ENCODE assay signal across 10 mouse cellular contexts in genomic region chr11:87125562-87125961, GRCm38 (mm10). TPM values are rescaled to one million over a fixed set of nuclear protein-coding genes. Genes with fewer than 3 reads are reported as not detected.
A peak's percentile ranks its signal among the peaks of the same experiment; 100 is the strongest.
DNase-seq lines count a peak whose midpoint lies in the region; ATAC-seq and TF ChIP-seq lines count a peak whose summit lies in the region.
"Had no signal": no experiment of that assay in that cellular context is flagged by ENCODE, and none has a peak within 500 bp of the region (broad histone marks: within the 10 kb centered on the region; RNA-seq: fewer than 3 reads in every experiment).

No protein-coding gene starts in this region.

- H3K27me3 ChIP-seq in heart, embryonic 13.5 days (replicated peaks): no peaks in the 10 kb centered on the region
- H3K27me3 ChIP-seq in ES-Bruce4 (ENCODE audit: control insufficient read depth, insufficient read depth, low read length, poor library complexity, severe bottlenecking): no peaks in the 10 kb centered on the region
- no peaks in the 10 kb centered on the region for H3K27me3 ChIP-seq in hindbrain, embryonic 12.5 days
- no peaks in the 10 kb centered on the region for H3K27me3 ChIP-seq in liver, embryonic 16.5 days (ENCODE audit: control insufficient read depth, insufficient read depth, low read depth, low read length)

- H3K27ac ChIP-seq in heart, embryonic 13.5 days (replicated peaks): no peak overlapping the region
- peak overlapping the region; percentile 35; the same call in 1 of the 2 replicates for H3K27ac ChIP-seq in ES-Bruce4 (ENCODE audit: insufficient read depth, low read length)
- H3K27ac ChIP-seq in hindbrain, embryonic 12.5 days: peak overlapping the region; percentile 96
- no peak overlapping the region for H3K27ac ChIP-seq in liver, embryonic 16.5 days (ENCODE audit: low read length)

- no peak for TF ChIP-seq CTCF in ES-Bruce4 (IDR thresholded peaks at IDR 0.05; ENCODE audit: low read depth, low read length)

- intact Hi-C loops in heart, postnatal 36 days (cut with DNase I): no loop called here

- H3K9ac ChIP-seq in heart, embryonic 13.5 days: peak overlapping the region; percentile 53; the same call in 1 of the 2 replicates
- H3K9ac ChIP-seq in ES-Bruce4 (ENCODE audit: low read depth, poor library complexity, severe bottlenecking): peak overlapping the region; percentile 89
- no peak overlapping the region for H3K9ac ChIP-seq in hindbrain, embryonic 12.5 days
- no peak overlapping the region for H3K9ac ChIP-seq in liver, embryonic 16.5 days (ENCODE audit: low read depth, low read length)

- no peaks in the 10 kb centered on the region for H3K9me3 ChIP-seq in heart, embryonic 13.5 days
- no peaks in the 10 kb centered on the region for H3K9me3 ChIP-seq in ES-Bruce4 (replicated peaks; ENCODE audit: control insufficient read depth, insufficient read depth, low read length, poor library complexity, severe bottlenecking)
- H3K9me3 ChIP-seq in hindbrain, embryonic 12.5 days (replicated peaks): no peaks in the 10 kb centered on the region
- H3K9me3 ChIP-seq in liver, embryonic 16.5 days (replicated peaks; ENCODE audit: control insufficient read depth, low read length): no peaks in the 10 kb centered on the region

- H3K4me2 ChIP-seq in heart, embryonic 13.5 days: peak overlapping the region; percentile 80
- peak overlapping the region; percentile 58 for H3K4me2 ChIP-seq in hindbrain, embryonic 12.5 days (replicated peaks)
- peak overlapping the region; percentile 70; the same call in 1 of the 2 replicates for H3K4me2 ChIP-seq in liver, embryonic 16.5 days (ENCODE audit: low read depth, low read length)

- TF ChIP-seq EP300 in ES-Bruce4 (IDR thresholded peaks at IDR 0.05; ENCODE audit: insufficient read depth, low read depth, low read length): no peak

- TF ChIP-seq POLR2A in ES-Bruce4 (IDR thresholded peaks at IDR 0.05; ENCODE audit: insufficient read depth, low read length): no peak

- H3K36me3 ChIP-seq in heart, embryonic 13.5 days: peaks cover 49% of the 10 kb centered on the region
- H3K36me3 ChIP-seq in ES-Bruce4 (ENCODE audit: control insufficient read depth, insufficient read depth, low read length, poor library complexity, severe bottlenecking): peaks cover 33% of the 10 kb centered on the region
- peaks cover 35% of the 10 kb centered on the region for H3K36me3 ChIP-seq in hindbrain, embryonic 12.5 days
- peaks cover 32% of the 10 kb centered on the region for H3K36me3 ChIP-seq in liver, embryonic 16.5 days (ENCODE audit: control insufficient read depth, insufficient read depth)

- 0 out of 2 replicates have a peak overlapping the region, but pooled peaks have one; percentile 96 for H3K4me3 ChIP-seq in heart, embryonic 13.5 days
- H3K4me3 ChIP-seq in ES-Bruce4 (ENCODE audit: low read depth, low read length): no peak overlapping the region
- H3K4me3 ChIP-seq in hindbrain, embryonic 12.5 days: 0 out of 2 replicates have a peak overlapping the region, but pooled peaks have one; percentile 84
- no peak overlapping the region for H3K4me3 ChIP-seq in liver, embryonic 16.5 days (ENCODE audit: low read depth, low read length)

- DNase-seq in heart, postnatal 36 days: no peak
- DNase-seq in thymus, postnatal 0 days (ENCODE audit: low spot score): no peak
- DNase-seq in frontal cortex, postnatal 10 days (ENCODE audit: low spot score in 2 of 2): no peak
- DNase-seq in spleen, adult 18-20 months: no peak
- DNase-seq: gastrocnemius, postnatal 25 days; right cerebral cortex, postnatal 4 days had no signal

- WGBS in heart, embryonic 13.5 days: 53% methylated on average over 4 of the region's 4 CpGs
- WGBS in hindbrain, embryonic 12.5 days: 63% methylated on average over 4 of the region's 4 CpGs
- WGBS in liver, embryonic 16.5 days (ENCODE audit: insufficient replicate concordance): 56% methylated on average over 4 of the region's 4 CpGs

- no peak for ATAC-seq in heart, embryonic 13.5 days (ENCODE audit: extremely low read depth, insufficient number of reproducible peaks, low FRiP score, low TSS enrichment)
- ATAC-seq in hindbrain, embryonic 12.5 days (ENCODE audit: low FRiP score): no peak
- no peak for ATAC-seq in liver, embryonic 16.5 days (ENCODE audit: low read depth)

- peaks cover 19% of the 10 kb centered on the region for H3K4me1 ChIP-seq in heart, embryonic 13.5 days
- no peaks in the 10 kb centered on the region for H3K4me1 ChIP-seq in ES-Bruce4 (ENCODE audit: control insufficient read depth, insufficient read depth, low read length)
- H3K4me1 ChIP-seq in hindbrain, embryonic 12.5 days: peaks cover 15% of the 10 kb centered on the region
- peaks cover 12% of the 10 kb centered on the region for H3K4me1 ChIP-seq in liver, embryonic 16.5 days (ENCODE audit: control insufficient read depth, low read depth, low read length)

RNA-seq across cellular contexts. Expression of gene Trim37, which starts 1.3 kb away (rescaled TPM):
- polyA plus RNA-seq in heart, embryonic 13.5 days (2015; fragmentation: Nextera tagmentation; extraction: Ambion mirVana): 17.1 and 18.1 TPM in 2 replicates
- 1 to 10 TPM; 6.8 to 8.4 TPM for total RNA-seq in heart, postnatal 36 days (2021)
- polyA plus RNA-seq in ES-Bruce4 (2011; ENCODE audit: insufficient read depth, insufficient read length, low read depth, missing spikeins): 51.4 and 55.9 TPM in 2 replicates
- polyA plus RNA-seq in hindbrain, embryonic 12.5 days (2016; fragmentation: Nextera tagmentation; extraction: Ambion mirVana): 81.8 and 89.9 TPM in 2 replicates
- polyA plus RNA-seq in liver, embryonic 16.5 days (2015; fragmentation: Nextera tagmentation; extraction: Ambion mirVana): 14.0 and 14.5 TPM in 2 replicates
- polyA plus RNA-seq in thymus, postnatal 0 days (2015; fragmentation: Nextera tagmentation; extraction: Ambion mirVana): 26.4 and 27.1 TPM in 2 replicates

RNA-seq across cellular contexts. Expression of gene Ska2, which starts 16.5 kb away (rescaled TPM):
- polyA plus RNA-seq in heart, embryonic 13.5 days (2015; fragmentation: Nextera tagmentation; extraction: Ambion mirVana): 56.8 and 63.4 TPM in 2 replicates
- 10 to 100 TPM; 11.5 to 13.5 TPM for total RNA-seq in heart, postnatal 36 days (2021)
- 102 and 104 TPM in 2 replicates for polyA plus RNA-seq in ES-Bruce4 (2011; ENCODE audit: insufficient read depth, insufficient read length, low read depth, missing spikeins)
- polyA plus RNA-seq in hindbrain, embryonic 12.5 days (2016; fragmentation: Nextera tagmentation; extraction: Ambion mirVana): 80.6 and 81.7 TPM in 2 replicates
- polyA plus RNA-seq in liver, embryonic 16.5 days (2015; fragmentation: Nextera tagmentation; extraction: Ambion mirVana): 20.6 and 25.6 TPM in 2 replicates
- polyA plus RNA-seq in thymus, postnatal 0 days (2015; fragmentation: Nextera tagmentation; extraction: Ambion mirVana): 59.6 and 59.7 TPM in 2 replicates

RNA-seq across cellular contexts. Expression of gene Prr11, which starts 17.1 kb away (rescaled TPM):
- polyA plus RNA-seq in heart, embryonic 13.5 days (2015; fragmentation: Nextera tagmentation; extraction: Ambion mirVana): 6.3 and 6.9 TPM in 2 replicates
- under 1 TPM; 0.27 to 0.47 TPM for total RNA-seq in heart, postnatal 36 days (2021)
- 34.3 and 36.7 TPM in 2 replicates for polyA plus RNA-seq in ES-Bruce4 (2011; ENCODE audit: insufficient read depth, insufficient read length, low read depth, missing spikeins)
- 8.6 and 8.8 TPM in 2 replicates for polyA plus RNA-seq in hindbrain, embryonic 12.5 days (2016; fragmentation: Nextera tagmentation; extraction: Ambion mirVana)
- 4.7 and 5.4 TPM in 2 replicates for polyA plus RNA-seq in liver, embryonic 16.5 days (2015; fragmentation: Nextera tagmentation; extraction: Ambion mirVana)
- 5.6 and 5.8 TPM in 2 replicates for polyA plus RNA-seq in thymus, postnatal 0 days (2015; fragmentation: Nextera tagmentation; extraction: Ambion mirVana)

RNA-seq across cellular contexts. Expression of gene Smg8, which starts 39.0 kb away (rescaled TPM):
- polyA plus RNA-seq in heart, embryonic 13.5 days (2015; fragmentation: Nextera tagmentation; extraction: Ambion mirVana): 11.9 and 13.7 TPM in 2 replicates
- total RNA-seq in heart, postnatal 36 days (2021): 1 to 10 TPM; 9.2 to 9.7 TPM
- 27.1 and 28.9 TPM in 2 replicates for polyA plus RNA-seq in ES-Bruce4 (2011; ENCODE audit: insufficient read depth, insufficient read length, low read depth, missing spikeins)
- polyA plus RNA-seq in hindbrain, embryonic 12.5 days (2016; fragmentation: Nextera tagmentation; extraction: Ambion mirVana): 24.2 and 26.0 TPM in 2 replicates
- 6.7 and 7.2 TPM in 2 replicates for polyA plus RNA-seq in liver, embryonic 16.5 days (2015; fragmentation: Nextera tagmentation; extraction: Ambion mirVana)
- polyA plus RNA-seq in thymus, postnatal 0 days (2015; fragmentation: Nextera tagmentation; extraction: Ambion mirVana): 17.1 and 17.9 TPM in 2 replicates

RNA-seq across cellular contexts. Expression of gene Gdpd1, which starts 51.7 kb away (rescaled TPM):
- polyA plus RNA-seq in heart, embryonic 13.5 days (2015; fragmentation: Nextera tagmentation; extraction: Ambion mirVana): 23.1 and 29.4 TPM in 2 replicates
- 10 to 100 TPM; 12.8 TPM for total RNA-seq in heart, postnatal 36 days (2021)
- 6.3 TPM in 2 replicates for polyA plus RNA-seq in ES-Bruce4 (2011; ENCODE audit: insufficient read depth, insufficient read length, low read depth, missing spikeins)
- 126 and 136 TPM in 2 replicates for polyA plus RNA-seq in hindbrain, embryonic 12.5 days (2016; fragmentation: Nextera tagmentation; extraction: Ambion mirVana)
- 4.7 and 5.2 TPM in 2 replicates for polyA plus RNA-seq in liver, embryonic 16.5 days (2015; fragmentation: Nextera tagmentation; extraction: Ambion mirVana)
- 12.6 and 14.6 TPM in 2 replicates for polyA plus RNA-seq in thymus, postnatal 0 days (2015; fragmentation: Nextera tagmentation; extraction: Ambion mirVana)

Comparison
In these comparisons a context has a peak if more than half of its experiments do, and no peak if none do; other contexts are left out.
1. H3K27ac ChIP-seq: peak in ES-Bruce4 (single experiment) and hindbrain, embryonic 12.5 days (single experiment); none in heart, embryonic 13.5 days (single experiment) and liver, embryonic 16.5 days (single experiment).
2. H3K4me3 ChIP-seq: peak in heart, embryonic 13.5 days (single experiment) and hindbrain, embryonic 12.5 days (single experiment); none in ES-Bruce4 (single experiment) and liver, embryonic 16.5 days (single experiment).
3. H3K9ac ChIP-seq: peak in heart, embryonic 13.5 days (single experiment) and ES-Bruce4 (single experiment); none in hindbrain, embryonic 12.5 days (single experiment) and liver, embryonic 16.5 days (single experiment).
4. Peak in every context shown above with its lines, with median percentiles within 50 percentile points of each other: H3K4me2 ChIP-seq.